Mouse (Mus musculus): ENCODE results near the gene Haao. TPM values are rescaled to one million over a fixed set of nuclear protein-coding genes. Genes with fewer than 3 reads are reported as not detected.

Gene Haao
- total RNA-seq, 1 experiment: 0.54 TPM

DNA sequence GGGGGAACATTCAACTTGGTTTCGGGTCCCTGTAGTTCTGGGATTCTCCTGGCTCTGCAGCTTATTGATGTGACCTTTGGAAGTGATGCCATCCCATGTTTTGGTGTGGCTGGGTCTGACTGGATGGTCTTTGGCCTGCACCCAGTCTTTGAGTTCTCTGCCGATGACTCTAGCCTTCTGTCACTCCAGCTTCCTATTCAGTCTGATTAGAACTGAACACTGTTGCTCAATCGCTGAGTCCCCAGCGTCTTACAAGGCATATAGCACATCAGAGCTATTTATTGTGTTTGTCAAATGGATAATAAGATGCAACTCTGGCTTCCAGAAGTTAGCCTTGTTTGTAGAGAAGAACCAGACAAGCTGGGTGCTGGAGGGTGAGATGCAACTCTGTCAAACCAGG lies 45.4 kb upstream of the Haao start:
- H3K27ac ChIP-seq (ENCODE audit: insufficient read depth, low read depth, low read length, poor library complexity, severe bottlenecking): no peak overlapping the region
- H3K9ac ChIP-seq (ENCODE audit: insufficient read depth, low read depth, low read length, poor library complexity, severe bottlenecking): no peak overlapping the region
- DNase-seq (ENCODE audit: low read depth, low spot score): no peak
- H3K4me1 ChIP-seq (ENCODE audit: control insufficient read depth in 2 of 2, insufficient read depth in 2 of 2, low read length in 2 of 2, poor library complexity in 1 of 2): no peaks in the 10 kb centered on the region
- TF ChIP-seq ZC3H11A (IDR thresholded peaks at IDR 0.05; ENCODE audit: borderline replicate concordance, low read depth, low read length) (no peak), CHD2 (IDR thresholded peaks at IDR 0.05; ENCODE audit: low read depth, low read length) (no peak), ZNF384 (IDR thresholded peaks at IDR 0.05; ENCODE audit: low read depth, low read length) (no peak), HCFC1 (IDR thresholded peaks at IDR 0.05; ENCODE audit: borderline replicate concordance, insufficient read depth, low read length) (no peak), MAFK (IDR thresholded peaks at IDR 0.05; ENCODE audit: insufficient read depth, low read depth, low read length) (no peak)
- in situ Hi-C loops (cut with MboI; ENCODE audit: low sequenced_read_pairs in 2 of 2, unreplicated experiment in 2 of 2): no loop called here
- no peaks in the 10 kb centered on the region for H3K9me3 ChIP-seq (ENCODE audit: control insufficient read depth, insufficient read depth, low read depth, low read length)
- H3K36me3 ChIP-seq (ENCODE audit: control insufficient read depth, insufficient read depth, low read length, poor library complexity, severe bottlenecking): no peaks in the 10 kb centered on the region
- H3K4me3 ChIP-seq (ENCODE audit: insufficient read depth in 1 of 2, low read depth in 1 of 2, low read length in 2 of 2, poor library complexity in 1 of 2, severe bottlenecking in 1 of 2): no peak overlapping the region

DNA sequence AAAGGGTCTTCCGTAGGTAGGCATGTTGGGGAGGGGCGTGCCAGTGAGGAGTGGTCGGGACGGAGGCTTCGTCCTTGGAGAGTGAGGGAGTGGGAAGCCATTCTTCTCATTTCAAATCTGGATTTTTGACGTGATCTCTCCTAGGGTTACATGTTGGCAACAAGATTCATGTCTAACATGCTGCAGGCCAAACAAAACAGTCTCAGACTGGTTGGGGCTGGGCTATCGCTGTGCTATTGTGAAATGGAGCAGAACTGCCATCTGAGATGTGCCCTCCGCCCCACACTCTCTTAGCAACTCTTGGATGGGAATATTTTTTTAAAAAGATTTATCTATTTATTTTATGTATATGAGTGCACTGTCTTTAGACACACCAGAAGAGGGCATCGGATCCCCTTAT lies 44.1 kb upstream of the Haao start:
- no peak overlapping the region for H3K27ac ChIP-seq (ENCODE audit: insufficient read depth, low read depth, low read length, poor library complexity, severe bottlenecking)
- in situ Hi-C loops (cut with MboI; ENCODE audit: low sequenced_read_pairs in 2 of 2, unreplicated experiment in 2 of 2): no loop called here
- H3K9me3 ChIP-seq (ENCODE audit: control insufficient read depth, insufficient read depth, low read depth, low read length): no peaks in the 10 kb centered on the region

GRCm38 (mm10) chr17:83890373-83890696 lies 42.6 kb upstream of the Haao start:
- Histone ChIP-seq H3K9me3 (ENCODE audit: control insufficient read depth, insufficient read depth, low read depth, low read length) (no peaks in the 10 kb centered on the region), H3K4me1 (ENCODE audit: control insufficient read depth in 2 of 2, insufficient read depth in 2 of 2, low read length in 2 of 2, poor library complexity in 1 of 2) (no peaks in the 10 kb centered on the region), H3K9ac (ENCODE audit: insufficient read depth, low read depth, low read length, poor library complexity, severe bottlenecking) (no peak overlapping the region), H3K27ac (ENCODE audit: insufficient read depth, low read depth, low read length, poor library complexity, severe bottlenecking) (no peak overlapping the region), H3K4me3 (ENCODE audit: insufficient read depth in 1 of 2, low read depth in 1 of 2, low read length in 2 of 2, poor library complexity in 1 of 2, severe bottlenecking in 1 of 2) (no peak overlapping the region), H3K36me3 (ENCODE audit: control insufficient read depth, insufficient read depth, low read length, poor library complexity, severe bottlenecking) (no peaks in the 10 kb centered on the region)
- DNase-seq (ENCODE audit: low read depth, low spot score): no peak
- TF ChIP-seq ZNF384 (IDR thresholded peaks at IDR 0.05; ENCODE audit: low read depth, low read length) (no peak), MAFK (IDR thresholded peaks at IDR 0.05; ENCODE audit: insufficient read depth, low read depth, low read length) (no peak), CHD2 (IDR thresholded peaks at IDR 0.05; ENCODE audit: low read depth, low read length) (no peak), ZC3H11A (IDR thresholded peaks at IDR 0.05; ENCODE audit: borderline replicate concordance, low read depth, low read length) (no peak), HCFC1 (IDR thresholded peaks at IDR 0.05; ENCODE audit: borderline replicate concordance, insufficient read depth, low read length) (no peak)
- in situ Hi-C loops (cut with MboI; ENCODE audit: low sequenced_read_pairs in 2 of 2, unreplicated experiment in 2 of 2): no loop called here

More for the DNA sequence above, 44.1 kb upstream of the Haao start:
- Histone ChIP-seq H3K9ac (ENCODE audit: insufficient read depth, low read depth, low read length, poor library complexity, severe bottlenecking) (no peak overlapping the region), H3K4me3 (ENCODE audit: insufficient read depth in 1 of 2, low read depth in 1 of 2, low read length in 2 of 2, poor library complexity in 1 of 2, severe bottlenecking in 1 of 2) (no peak overlapping the region), H3K4me1 (ENCODE audit: control insufficient read depth in 2 of 2, insufficient read depth in 2 of 2, low read length in 2 of 2, poor library complexity in 1 of 2) (no peaks in the 10 kb centered on the region), H3K36me3 (ENCODE audit: control insufficient read depth, insufficient read depth, low read length, poor library complexity, severe bottlenecking) (no peaks in the 10 kb centered on the region)
- no peak for TF ChIP-seq MAFK (IDR thresholded peaks at IDR 0.05; ENCODE audit: insufficient read depth, low read depth, low read length)
- no peak for TF ChIP-seq ZC3H11A (IDR thresholded peaks at IDR 0.05; ENCODE audit: borderline replicate concordance, low read depth, low read length)
- no peak for TF ChIP-seq ZNF384 (IDR thresholded peaks at IDR 0.05; ENCODE audit: low read depth, low read length)
- no peak for TF ChIP-seq HCFC1 (IDR thresholded peaks at IDR 0.05; ENCODE audit: borderline replicate concordance, insufficient read depth, low read length)
- no peak for TF ChIP-seq CHD2 (IDR thresholded peaks at IDR 0.05; ENCODE audit: low read depth, low read length)
- no peak for DNase-seq (ENCODE audit: low read depth, low spot score)

GRCm38 (mm10) chr17:83889691-83890372 lies 42.1 kb upstream of the Haao start:
- H3K4me1 ChIP-seq (ENCODE audit: control insufficient read depth in 2 of 2, insufficient read depth in 2 of 2, low read length in 2 of 2, poor library complexity in 1 of 2): no peaks in the 10 kb centered on the region
- no peak overlapping the region for H3K9ac ChIP-seq (ENCODE audit: insufficient read depth, low read depth, low read length, poor library complexity, severe bottlenecking)
- H3K9me3 ChIP-seq (ENCODE audit: control insufficient read depth, insufficient read depth, low read depth, low read length): no peaks in the 10 kb centered on the region
- no peak for TF ChIP-seq ZC3H11A (IDR thresholded peaks at IDR 0.05; ENCODE audit: borderline replicate concordance, low read depth, low read length)
- no peak for TF ChIP-seq ZNF384 (IDR thresholded peaks at IDR 0.05; ENCODE audit: low read depth, low read length)
- TF ChIP-seq HCFC1 (IDR thresholded peaks at IDR 0.05; ENCODE audit: borderline replicate concordance, insufficient read depth, low read length): no peak
- no peak for TF ChIP-seq MAFK (IDR thresholded peaks at IDR 0.05; ENCODE audit: insufficient read depth, low read depth, low read length)
- TF ChIP-seq CHD2 (IDR thresholded peaks at IDR 0.05; ENCODE audit: low read depth, low read length): no peak
- no peak overlapping the region for H3K4me3 ChIP-seq (ENCODE audit: insufficient read depth in 1 of 2, low read depth in 1 of 2, low read length in 2 of 2, poor library complexity in 1 of 2, severe bottlenecking in 1 of 2)
- H3K27ac ChIP-seq (ENCODE audit: insufficient read depth, low read depth, low read length, poor library complexity, severe bottlenecking): no peak overlapping the region
- in situ Hi-C loops (cut with MboI; ENCODE audit: low sequenced_read_pairs in 2 of 2, unreplicated experiment in 2 of 2): no loop called here
- DNase-seq (ENCODE audit: low read depth, low spot score): no peak
- H3K36me3 ChIP-seq (ENCODE audit: control insufficient read depth, insufficient read depth, low read length, poor library complexity, severe bottlenecking): no peaks in the 10 kb centered on the region
